Mouse (Mus musculus): Measurements from ENCODE around the gene Fcer1g. TPM values are rescaled to one million over a fixed set of nuclear protein-coding genes. Genes with fewer than 3 reads are reported as not detected.
"Not testable (repeated sequence)": the region's sequence is repeated elsewhere in the genome, so short reads cannot be mapped to it uniquely, and the experiment has no call there.

The Fcer1g gene
- polyA plus RNA-seq, 1 experiment from 2014 or later, result 23.3 TPM

DNA sequence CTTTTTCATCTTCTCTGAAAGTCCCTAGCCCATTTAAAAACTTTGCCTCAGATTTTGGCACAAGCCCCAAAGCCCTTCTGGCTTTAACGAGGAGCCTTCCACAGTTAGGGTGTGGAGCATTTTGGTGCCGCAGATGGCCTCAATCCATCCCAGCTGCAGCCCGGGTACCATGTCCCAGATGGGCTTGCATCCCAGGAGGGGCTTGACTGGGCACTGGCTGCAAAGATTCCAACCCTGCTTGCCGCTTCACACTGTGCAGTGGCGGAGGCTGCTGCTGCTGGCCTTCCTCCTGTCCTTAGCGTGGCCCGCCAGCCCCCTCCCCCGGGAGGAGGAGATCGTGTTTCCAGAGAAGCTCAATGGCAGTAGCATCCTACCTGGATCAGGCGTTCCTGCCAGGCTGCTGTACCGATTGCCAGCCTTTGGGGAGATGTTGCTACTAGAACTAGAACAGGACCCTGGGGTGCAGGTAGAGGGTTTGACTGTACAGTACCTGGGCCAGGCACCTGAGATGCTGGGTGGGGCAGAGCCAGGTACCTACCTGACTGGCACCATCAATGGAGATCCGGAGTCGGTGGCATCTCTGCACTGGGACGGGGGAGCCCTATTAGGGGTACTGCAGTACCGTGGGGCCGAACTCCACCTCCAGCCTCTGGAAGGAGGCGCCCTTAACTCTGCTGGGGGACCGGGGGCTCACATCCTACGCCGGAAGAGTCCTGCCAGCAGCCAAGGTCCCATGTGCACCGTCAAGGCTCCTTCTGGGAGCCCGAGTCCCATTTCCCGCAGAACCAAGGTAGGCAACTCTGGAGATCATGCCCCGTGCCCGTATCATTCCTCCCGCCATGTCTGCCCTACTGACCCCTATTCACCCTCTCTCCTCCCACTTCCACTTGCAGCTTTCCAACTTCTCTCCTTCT is 16.8 kb upstream of the Fcer1g start, which contains the start of gene Ndufs2:
Gene Ndufs2 (minus strand): TSS at position 709 of the 914 bp plus-strand sequence.
- Histone ChIP-seq H3K36me3 (peaks cover 16% of the 10 kb centered on the region), H3K4me3 (peak within 1 kb of the TSS; percentile 42), H3K4me1 (peaks cover 63% of the 10 kb centered on the region), H3K4me2 (replicated peaks) (peak within 1 kb of the TSS; percentile 80), H3K9me3 (no peaks in the 10 kb centered on the region), H3K27me3 (no peaks in the 10 kb centered on the region), H3K9ac (peak within 1 kb of the TSS; percentile 55), H3K27ac (peak within 1 kb of the TSS; percentile 95)
- 0 out of 2 replicates have a peak, but pooled peaks have one; percentile 10 for ATAC-seq (ENCODE audit: insufficient number of reproducible peaks, insufficient read depth, low FRiP score, low TSS enrichment)
- WGBS, result 8% methylated on average over 26 of the region's 26 CpGs

GRCm38 (mm10) chr1:171249913-171250600 is 15.9 kb upstream of the Fcer1g start, which contains the start of gene Adamts4:
Gene Adamts4 (plus strand): TSS chr1:171250421.
- WGBS, result 19% methylated on average over 5 of the region's 5 CpGs

DNA sequence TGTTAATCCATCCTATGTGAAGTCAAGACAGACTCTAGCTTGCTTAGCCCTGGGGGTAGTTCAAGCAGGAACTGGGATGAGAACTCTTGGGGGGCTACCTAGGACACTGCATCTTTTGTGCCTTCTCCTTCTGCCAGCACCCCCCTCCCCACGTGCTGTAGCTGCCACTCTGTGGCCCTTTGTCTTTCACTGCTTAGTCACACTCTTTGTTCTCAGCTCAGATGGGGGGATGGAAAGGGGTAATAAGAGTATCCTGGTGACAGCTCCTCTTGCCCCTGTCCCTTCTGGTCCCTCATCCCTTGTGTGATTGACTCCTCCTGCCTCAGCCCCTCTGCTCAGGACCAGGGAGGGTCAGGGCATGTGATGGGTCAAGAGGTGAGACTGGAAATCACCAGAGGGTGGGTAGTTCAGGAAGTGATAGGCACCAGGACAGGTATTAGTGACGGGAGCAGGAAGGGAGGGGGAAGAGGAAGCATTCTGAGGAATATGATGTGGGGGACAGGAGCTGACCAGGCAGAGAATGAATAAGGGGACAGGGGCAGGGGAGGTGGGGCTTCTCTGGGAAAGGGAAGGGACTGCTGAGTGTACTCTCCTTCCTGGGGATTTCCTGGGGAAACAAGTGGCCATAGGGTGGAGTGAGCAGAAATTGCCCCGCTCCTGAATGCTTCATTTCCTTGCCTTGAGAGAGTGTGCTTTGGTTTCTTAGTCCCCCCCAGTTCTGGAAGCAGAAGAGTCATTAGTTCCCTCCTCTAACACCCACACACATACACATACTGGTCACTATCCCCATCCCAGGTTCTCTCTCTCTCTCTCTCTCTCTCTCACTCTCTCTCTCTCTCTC is 14.4 kb upstream of the Fcer1g start:
- Histone ChIP-seq H3K4me2 (replicated peaks) (no peak overlapping the region), H3K27me3 (no peaks in the 10 kb centered on the region), H3K36me3 (peaks cover 10% of the 10 kb centered on the region), H3K9me3 (no peaks in the 10 kb centered on the region), H3K4me1 (peaks cover 70% of the 10 kb centered on the region), H3K27ac (peak overlapping the region; percentile 94), H3K4me3 (no peak overlapping the region), H3K9ac (no peak overlapping the region)
- no peak for ATAC-seq (ENCODE audit: insufficient number of reproducible peaks, insufficient read depth, low FRiP score, low TSS enrichment)
- 35% methylated on average over 3 of the region's 3 CpGs for WGBS

More at GRCm38 (mm10) chr1:171249913-171250600, 15.9 kb upstream of the Fcer1g start, which contains the start of gene Adamts4:
- Histone ChIP-seq H3K4me1 (peaks cover 71% of the 10 kb centered on the region), H3K36me3 (peaks cover 17% of the 10 kb centered on the region), H3K27me3 (no peaks in the 10 kb centered on the region), H3K4me2 (replicated peaks) (peak within 1 kb of the TSS; percentile 80), H3K9me3 (no peaks in the 10 kb centered on the region), H3K27ac (peak within 1 kb of the TSS; percentile 95), H3K4me3 (peak within 1 kb of the TSS; percentile 42), H3K9ac (peak within 1 kb of the TSS; percentile 55)
- no peak for ATAC-seq (ENCODE audit: insufficient number of reproducible peaks, insufficient read depth, low FRiP score, low TSS enrichment)

- no peak for ATAC-seq (ENCODE audit: insufficient number of reproducible peaks, insufficient read depth, low FRiP score, low TSS enrichment)
- 20% methylated on average over 4 of the region's 4 CpGs for WGBS
- H3K4me3 ChIP-seq, result no peak overlapping the region
- peak overlapping the region; percentile 62 for H3K4me2 ChIP-seq (replicated peaks)
- peak overlapping the region; percentile 94 for H3K27ac ChIP-seq
- peak overlapping the region; percentile 49; the same call in 1 of the 2 replicates for H3K9ac ChIP-seq
- H3K9me3 ChIP-seq, result no peaks in the 10 kb centered on the region
- peaks cover 65% of the 10 kb centered on the region for H3K4me1 ChIP-seq
- H3K36me3 ChIP-seq, result peaks cover 17% of the 10 kb centered on the region
- no peaks in the 10 kb centered on the region for H3K27me3 ChIP-seq
These were observed 13.8 kb upstream of the Fcer1g start for GRCm38 (mm10) chr1:171247916-171248315.

DNA sequence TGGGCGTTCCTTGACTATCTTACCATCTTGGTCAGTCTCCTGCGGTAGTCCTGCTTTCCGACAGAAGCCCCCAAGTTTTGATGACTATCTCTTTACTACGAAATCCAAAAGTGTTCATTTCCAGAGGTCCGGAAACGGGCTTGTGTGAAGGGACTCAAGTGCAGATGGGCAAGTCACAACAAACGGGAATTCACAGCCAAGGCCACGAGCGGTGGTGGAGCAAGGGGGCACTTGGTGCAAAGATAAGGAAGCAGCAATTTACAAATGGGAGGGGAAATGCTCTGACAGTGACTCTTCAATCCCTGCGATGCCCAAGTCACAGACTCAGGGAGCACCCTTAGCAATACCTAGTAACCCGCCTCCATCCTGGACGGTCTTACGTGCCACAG is 13.3 kb upstream of the Fcer1g start:
- Histone ChIP-seq H3K4me2 (replicated peaks) (peak overlapping the region; percentile 62), H3K36me3 (peaks cover 20% of the 10 kb centered on the region), H3K4me1 (peaks cover 60% of the 10 kb centered on the region), H3K9ac (peak overlapping the region; percentile 49; the same call in 1 of the 2 replicates), H3K27me3 (no peaks in the 10 kb centered on the region), H3K4me3 (peak overlapping the region; percentile 60), H3K9me3 (no peaks in the 10 kb centered on the region), H3K27ac (peak overlapping the region; percentile 94)
- 11% methylated on average over 13 of the region's 13 CpGs for WGBS
- no peak for ATAC-seq (ENCODE audit: insufficient number of reproducible peaks, insufficient read depth, low FRiP score, low TSS enrichment)

DNA sequence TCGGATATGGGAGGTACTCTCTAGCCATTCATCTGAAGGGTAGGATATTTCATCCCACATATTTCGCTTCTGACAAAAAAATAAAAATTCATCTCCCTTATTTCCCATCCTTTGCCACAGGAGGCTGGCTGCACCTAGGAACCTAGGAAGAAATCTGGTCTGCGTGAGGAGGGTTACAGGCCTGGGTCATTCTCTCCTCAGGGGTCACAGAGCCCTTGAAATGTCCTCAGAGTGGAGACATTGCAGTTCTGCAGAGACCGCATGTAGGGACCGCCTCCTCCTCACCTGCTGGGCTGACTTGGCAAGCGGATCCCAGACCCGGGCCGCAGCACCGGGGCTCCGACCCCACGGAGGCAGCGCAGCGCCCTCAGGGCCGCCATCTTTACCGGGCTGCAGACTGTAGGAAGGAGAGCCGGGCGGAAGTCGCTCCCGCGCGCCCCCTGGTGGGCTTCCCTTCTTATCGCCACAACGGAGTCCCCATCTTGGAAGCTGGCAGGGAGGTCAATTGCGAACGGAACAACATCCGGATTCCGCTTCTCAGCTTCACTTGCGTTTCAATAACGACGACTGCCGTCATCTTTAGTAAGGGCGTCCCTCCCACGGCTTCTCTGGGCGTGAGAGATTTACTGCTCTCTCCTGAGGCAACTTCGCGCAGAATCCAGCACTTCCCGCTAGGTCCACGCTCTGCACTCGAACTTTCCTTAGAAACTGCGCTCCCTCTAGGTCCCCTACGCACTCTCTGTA is 12.7 kb upstream of the Fcer1g start:
- WGBS, result under 1% methylated on average over 41 of the region's 41 CpGs
- Histone ChIP-seq H3K9ac (peak overlapping the region; percentile 72), H3K9me3 (no peaks in the 10 kb centered on the region), H3K4me2 (replicated peaks) (peak overlapping the region; percentile 70), H3K36me3 (peaks cover 26% of the 10 kb centered on the region), H3K4me3 (peak overlapping the region; percentile 60), H3K27me3 (no peaks in the 10 kb centered on the region), H3K27ac (peak overlapping the region; percentile 94), H3K4me1 (peaks cover 56% of the 10 kb centered on the region)
- ATAC-seq (ENCODE audit: insufficient number of reproducible peaks, insufficient read depth, low FRiP score, low TSS enrichment), result peak; percentile 86

GRCm38 (mm10) chr1:171245353-171245752 is 11.2 kb upstream of the Fcer1g start:
- ATAC-seq (ENCODE audit: insufficient number of reproducible peaks, insufficient read depth, low FRiP score, low TSS enrichment), result no peak
- Histone ChIP-seq H3K36me3 (peaks cover 41% of the 10 kb centered on the region), H3K9ac (no peak overlapping the region)

GRCm38 (mm10) chr1:171241952-171242351 is 7.8 kb upstream of the Fcer1g start:
- H3K9me3 ChIP-seq; H3K4me3 ChIP-seq; H3K9ac ChIP-seq; H3K4me2 ChIP-seq (replicated peaks); H3K27me3 ChIP-seq; H3K27ac ChIP-seq; ATAC-seq (ENCODE audit: insufficient number of reproducible peaks, insufficient read depth, low FRiP score, low TSS enrichment): not testable (repeated sequence)
- 83% methylated on average over 12 of the region's 12 CpGs for WGBS
- Histone ChIP-seq H3K4me1 (peaks cover 13% of the 10 kb centered on the region; the same call in 1 of the 2 replicates), H3K36me3 (peaks cover 73% of the 10 kb centered on the region)

More at GRCm38 (mm10) chr1:171245353-171245752, 11.2 kb upstream of the Fcer1g start:
- H3K27ac ChIP-seq, result no peak overlapping the region
- H3K27me3 ChIP-seq, result no peaks in the 10 kb centered on the region
- H3K4me1 ChIP-seq, result peaks cover 42% of the 10 kb centered on the region
- WGBS, result 81% methylated on average over 8 of the region's 8 CpGs
- H3K4me2 ChIP-seq (replicated peaks), result peak overlapping the region; percentile 70; the same call in 1 of the 2 replicates
- no peak overlapping the region for H3K4me3 ChIP-seq
- no peaks in the 10 kb centered on the region for H3K9me3 ChIP-seq

DNA sequence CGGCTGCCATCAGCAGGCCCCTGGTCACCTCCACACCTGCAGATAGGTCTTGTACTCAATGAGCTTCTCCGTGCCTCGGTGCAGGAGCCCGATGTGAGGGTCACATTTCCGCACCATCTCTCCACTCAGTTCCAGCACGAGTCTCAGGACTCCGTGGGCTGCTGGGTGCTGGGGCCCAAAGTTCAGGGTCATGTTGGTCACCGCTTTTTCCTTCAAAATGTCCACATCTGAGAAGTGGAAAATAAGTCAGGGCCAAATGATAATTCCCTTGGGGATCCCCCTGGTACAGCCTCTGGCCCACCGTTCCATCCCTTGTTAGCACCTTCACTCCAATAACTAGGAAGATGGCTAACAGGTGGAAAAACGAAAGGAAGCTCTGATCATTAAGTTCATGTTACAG is 6.7 kb upstream of the Fcer1g start:
- H3K27ac ChIP-seq, result no peak overlapping the region
- H3K4me3 ChIP-seq, result no peak overlapping the region
- no peak overlapping the region for H3K9ac ChIP-seq
- H3K27me3 ChIP-seq, result no peaks in the 10 kb centered on the region
- WGBS, result 86% methylated on average over 10 of the region's 10 CpGs
- H3K4me2 ChIP-seq (replicated peaks), result no peak overlapping the region
- ATAC-seq (ENCODE audit: insufficient number of reproducible peaks, insufficient read depth, low FRiP score, low TSS enrichment), result no peak
- H3K9me3 ChIP-seq, result no peaks in the 10 kb centered on the region
- peaks cover 83% of the 10 kb centered on the region for H3K36me3 ChIP-seq
- H3K4me1 ChIP-seq, result peaks cover 9% of the 10 kb centered on the region; the same call in 1 of the 2 replicates

GRCm38 (mm10) chr1:171239992-171240744 is 6.0 kb upstream of the Fcer1g start:
- 74% methylated on average over 15 of the region's 15 CpGs for WGBS
- peaks cover 85% of the 10 kb centered on the region for H3K36me3 ChIP-seq
- H3K27ac ChIP-seq, result no peak overlapping the region
- no peaks in the 10 kb centered on the region for H3K27me3 ChIP-seq
- no peak overlapping the region for H3K4me3 ChIP-seq
- H3K4me2 ChIP-seq (replicated peaks), result no peak overlapping the region
- H3K9ac ChIP-seq, result no peak overlapping the region
- no peaks in the 10 kb centered on the region for H3K9me3 ChIP-seq
- 0 out of 2 replicates have a peak, but pooled peaks cover 3% of the 10 kb centered on the region for H3K4me1 ChIP-seq
- ATAC-seq (ENCODE audit: insufficient number of reproducible peaks, insufficient read depth, low FRiP score, low TSS enrichment), result no peak

Measured in embryonic facial prominence, embryonic 12.5 days (tissue).